Mouse (Mus musculus): ENCODE data around the gene Abhd17c. TPM values are rescaled to one million over a fixed set of nuclear protein-coding genes. Genes with fewer than 3 reads are reported as not detected.

Gene Abhd17c
- polyA plus RNA-seq, 1 experiment from 2014 or later, result 74.1 TPM

DNA sequence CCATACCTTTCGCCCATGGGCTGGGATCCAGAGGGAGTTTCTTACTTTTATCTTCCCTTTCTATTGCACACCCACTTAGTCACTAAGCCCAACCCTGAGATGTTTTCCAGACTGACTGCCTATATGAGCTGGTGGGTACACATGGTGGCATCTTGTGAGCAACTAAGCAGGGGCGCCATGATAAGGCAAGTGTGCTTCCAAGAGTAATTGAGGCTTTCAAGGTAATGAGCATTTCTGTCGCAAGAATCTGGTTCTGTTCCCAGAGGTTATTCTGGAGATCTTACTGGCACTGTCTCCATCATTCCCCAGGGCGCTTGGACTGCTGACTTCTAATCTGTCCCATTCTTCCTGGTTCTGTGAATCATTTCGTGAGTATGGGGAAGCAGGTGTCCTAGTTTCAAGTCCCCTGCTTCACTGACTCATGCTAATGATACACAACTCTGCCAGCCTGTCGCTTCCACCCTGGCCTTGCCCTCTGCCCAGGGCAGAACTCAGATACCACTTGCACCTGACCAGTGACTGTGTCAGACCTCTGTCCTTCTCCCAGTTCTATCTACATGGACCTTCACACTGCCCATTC is 34.1 kb downstream of the Abhd17c start:
- ATAC-seq (ENCODE audit: insufficient number of reproducible peaks, insufficient read depth, low FRiP score, low TSS enrichment, low read depth), result no peak
- peaks cover 32% of the 10 kb centered on the region for H3K4me1 ChIP-seq (replicated peaks)
- 89% methylated on average over 6 of the region's 6 CpGs for WGBS

DNA sequence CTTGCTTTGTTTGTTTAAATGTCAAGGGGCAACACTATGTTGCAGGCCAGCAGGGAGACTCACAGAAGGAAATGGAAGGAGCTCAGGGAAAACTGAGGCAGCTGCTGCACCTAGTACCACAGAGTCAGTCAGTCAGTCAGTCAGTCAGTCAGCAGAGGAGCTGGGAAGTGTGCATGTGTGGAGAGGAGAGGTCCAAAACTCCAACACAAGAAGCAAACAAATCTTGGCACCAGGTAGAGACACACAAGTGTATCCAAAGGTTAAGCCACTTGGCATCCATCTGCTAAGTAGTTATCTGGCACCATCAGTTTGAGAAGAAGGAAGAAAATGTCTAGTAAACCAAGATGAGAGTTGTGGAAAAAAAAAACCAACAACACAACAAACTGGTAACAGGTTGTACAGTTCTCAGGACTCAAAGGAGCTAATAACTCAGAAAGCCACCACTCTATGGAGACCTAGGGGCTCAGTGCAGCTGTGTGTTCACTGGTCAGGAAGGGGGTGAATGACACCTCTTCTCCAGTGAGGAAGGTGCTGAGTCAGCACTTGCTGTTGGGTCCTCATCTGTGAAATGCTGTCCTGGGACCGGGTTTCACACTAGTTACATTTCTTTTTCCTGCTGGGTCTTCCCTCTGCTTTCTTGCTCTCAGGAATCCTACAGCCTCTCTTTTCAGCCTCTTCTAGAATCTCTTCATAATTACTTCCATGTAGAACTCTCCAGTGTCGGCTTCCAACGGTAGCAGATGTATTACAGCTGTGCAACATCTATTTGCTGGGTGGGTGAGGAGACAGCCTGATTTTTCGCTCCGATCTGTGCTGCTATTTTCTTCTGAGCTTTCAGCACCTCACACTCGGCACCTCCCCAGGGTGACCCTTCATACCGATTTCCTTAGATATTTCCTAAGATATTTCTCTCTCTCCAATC is 34.8 kb downstream of the Abhd17c start:
- 66% methylated on average over 7 of the region's 7 CpGs for whole genome bisulfite sequencing
- ATAC-seq (ENCODE audit: insufficient number of reproducible peaks, insufficient read depth, low FRiP score, low TSS enrichment, low read depth), result no peak
- no peak overlapping the region for H3K27ac ChIP-seq

More for the DNA sequence above, 34.1 kb downstream of the Abhd17c start:
- Histone ChIP-seq H3K9me3 (no peaks in the 10 kb centered on the region), H3K9ac (replicated peaks) (no peak overlapping the region), H3K4me3 (replicated peaks) (no peak overlapping the region), H3K27ac (no peak overlapping the region), H3K36me3 (peaks cover 16% of the 10 kb centered on the region), H3K4me2 (no peak overlapping the region), H3K27me3 (no peaks in the 10 kb centered on the region)

GRCm38 (mm10) chr7:84115385-84115784 is 36.3 kb downstream of the Abhd17c start:
- Histone ChIP-seq H3K9ac (replicated peaks) (no peak overlapping the region), H3K4me1 (replicated peaks) (peaks cover 23% of the 10 kb centered on the region), H3K27ac (no peak overlapping the region), H3K4me2 (no peak overlapping the region), H3K36me3 (peaks cover 25% of the 10 kb centered on the region), H3K4me3 (replicated peaks) (no peak overlapping the region), H3K27me3 (no peaks in the 10 kb centered on the region), H3K9me3 (no peaks in the 10 kb centered on the region)
- no peak for ATAC-seq (ENCODE audit: insufficient number of reproducible peaks, insufficient read depth, low FRiP score, low TSS enrichment, low read depth)
- WGBS, result 66% methylated on average over 2 of the region's 2 CpGs

More for the DNA sequence above, 34.8 kb downstream of the Abhd17c start:
- peaks cover 18% of the 10 kb centered on the region for H3K36me3 ChIP-seq
- no peak overlapping the region for H3K9ac ChIP-seq (replicated peaks)
- H3K4me2 ChIP-seq, result no peak overlapping the region
- H3K27me3 ChIP-seq, result no peaks in the 10 kb centered on the region
- no peaks in the 10 kb centered on the region for H3K9me3 ChIP-seq
- H3K4me3 ChIP-seq (replicated peaks), result no peak overlapping the region
- H3K4me1 ChIP-seq (replicated peaks), result peaks cover 32% of the 10 kb centered on the region

DNA sequence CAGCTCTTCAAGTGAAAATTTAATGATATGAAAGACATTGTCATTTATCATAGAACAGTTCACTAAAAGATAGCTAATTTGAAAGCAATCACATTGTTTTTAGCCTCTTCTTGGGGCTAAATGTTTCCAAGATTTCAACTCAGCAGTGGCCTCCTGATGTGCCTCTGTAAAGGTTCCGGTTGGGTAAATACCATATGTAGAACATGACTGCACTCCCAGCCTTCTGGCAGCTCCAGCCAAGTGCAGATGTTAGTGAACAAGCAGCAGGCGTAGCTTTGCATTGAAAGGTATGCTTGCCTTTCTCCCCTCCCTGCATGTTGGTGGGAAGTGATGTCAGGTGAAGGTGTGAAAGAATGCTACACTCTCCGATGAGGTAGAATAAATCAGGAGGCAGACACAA is 36.9 kb downstream of the Abhd17c start:
- H3K4me1 ChIP-seq (replicated peaks), result peaks cover 17% of the 10 kb centered on the region
- no peak overlapping the region for H3K27ac ChIP-seq
- 67% methylated on average over 3 of the region's 3 CpGs for WGBS
- H3K4me2 ChIP-seq, result no peak overlapping the region
- no peak overlapping the region for H3K9ac ChIP-seq (replicated peaks)
- peaks cover 29% of the 10 kb centered on the region for H3K36me3 ChIP-seq
- H3K9me3 ChIP-seq, result no peaks in the 10 kb centered on the region
- H3K4me3 ChIP-seq (replicated peaks), result no peak overlapping the region
- H3K27me3 ChIP-seq, result no peaks in the 10 kb centered on the region
- no peak for ATAC-seq (ENCODE audit: insufficient number of reproducible peaks, insufficient read depth, low FRiP score, low TSS enrichment, low read depth)

GRCm38 (mm10) chr7:84113035-84113390 is 38.7 kb downstream of the Abhd17c start:
- no peak for ATAC-seq (ENCODE audit: insufficient number of reproducible peaks, insufficient read depth, low FRiP score, low TSS enrichment, low read depth)
- peaks cover 39% of the 10 kb centered on the region for H3K36me3 ChIP-seq

GRCm38 (mm10) chr7:84112351-84113034 is 39.2 kb downstream of the Abhd17c start:
- Histone ChIP-seq H3K36me3 (peaks cover 39% of the 10 kb centered on the region), H3K9ac (replicated peaks) (no peak overlapping the region), H3K27me3 (no peaks in the 10 kb centered on the region), H3K4me3 (replicated peaks) (no peak overlapping the region), H3K9me3 (no peaks in the 10 kb centered on the region), H3K4me2 (no peak overlapping the region), H3K4me1 (replicated peaks) (peaks cover 6% of the 10 kb centered on the region; the same call in 1 of the 2 replicates), H3K27ac (no peak overlapping the region)
- WGBS, result 83% methylated on average over 6 of the region's 6 CpGs
- no peak for ATAC-seq (ENCODE audit: insufficient number of reproducible peaks, insufficient read depth, low FRiP score, low TSS enrichment, low read depth)

More at GRCm38 (mm10) chr7:84113035-84113390, 38.7 kb downstream of the Abhd17c start:
- H3K4me3 ChIP-seq (replicated peaks), result no peak overlapping the region
- H3K27ac ChIP-seq, result no peak overlapping the region
- 88% methylated on average over 8 of the region's 8 CpGs for WGBS
- peaks cover 8% of the 10 kb centered on the region; the same call in 1 of the 2 replicates for H3K4me1 ChIP-seq (replicated peaks)
- no peaks in the 10 kb centered on the region for H3K9me3 ChIP-seq
- H3K9ac ChIP-seq (replicated peaks), result no peak overlapping the region
- no peak overlapping the region for H3K4me2 ChIP-seq
- no peaks in the 10 kb centered on the region for H3K27me3 ChIP-seq

DNA sequence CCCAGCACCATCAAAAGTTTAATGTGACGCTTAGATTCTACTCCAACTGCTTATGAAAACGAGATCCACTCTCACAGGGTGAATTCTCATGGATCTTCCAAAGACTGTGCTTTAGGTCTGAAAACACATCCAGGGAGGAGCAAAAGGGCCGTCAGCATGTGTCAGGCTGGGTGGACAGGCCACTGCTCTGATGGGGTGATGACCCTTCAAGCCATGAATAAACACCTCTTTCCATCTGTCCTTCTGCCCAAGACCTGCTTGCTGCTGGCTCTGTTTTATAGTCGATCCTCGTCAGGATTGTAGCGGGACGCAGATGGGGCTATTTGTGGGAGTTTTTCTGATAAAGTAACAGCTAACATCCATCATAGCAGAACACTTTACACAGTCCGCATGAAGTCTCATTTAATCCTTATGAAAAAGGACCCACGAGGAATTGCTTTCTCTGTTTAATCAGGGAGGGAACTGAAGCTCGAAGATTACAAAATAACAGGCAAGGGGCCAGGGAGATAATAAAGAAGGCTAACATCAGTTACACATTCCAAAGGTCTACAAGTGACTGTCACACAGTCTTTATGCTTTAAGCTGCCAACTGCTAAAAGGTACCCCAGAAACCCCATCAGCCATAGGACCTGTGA is 39.9 kb downstream of the Abhd17c start:
- 74% methylated on average over 10 of the region's 10 CpGs for WGBS
- no peaks in the 10 kb centered on the region for H3K4me1 ChIP-seq (replicated peaks)
- no peak overlapping the region for H3K27ac ChIP-seq
- ATAC-seq (ENCODE audit: insufficient number of reproducible peaks, insufficient read depth, low FRiP score, low TSS enrichment, low read depth), result no peak
- H3K9ac ChIP-seq (replicated peaks), result no peak overlapping the region
- no peaks in the 10 kb centered on the region for H3K9me3 ChIP-seq
- H3K4me3 ChIP-seq (replicated peaks), result no peak overlapping the region
- H3K4me2 ChIP-seq, result no peak overlapping the region
- no peaks in the 10 kb centered on the region for H3K27me3 ChIP-seq
- H3K36me3 ChIP-seq, result peaks cover 43% of the 10 kb centered on the region

DNA sequence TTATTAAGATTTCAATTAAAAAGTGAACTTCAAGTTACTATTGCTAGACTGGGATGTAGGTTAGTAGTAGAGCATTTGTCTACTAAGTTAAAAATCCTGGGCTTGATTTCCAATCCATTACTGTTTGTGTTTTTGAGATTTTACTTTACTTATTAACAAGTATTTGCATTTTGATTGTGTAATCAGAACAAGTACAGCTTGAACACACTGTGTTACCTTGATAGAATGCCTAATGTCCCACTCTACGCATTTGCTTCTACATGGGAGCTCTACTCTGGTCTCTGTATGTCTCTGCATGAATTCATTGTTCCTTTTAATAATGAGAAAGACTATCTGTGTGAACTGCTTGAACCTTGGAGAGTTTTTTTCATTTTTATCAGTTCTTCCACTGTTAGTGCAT is 44.8 kb downstream of the Abhd17c start:
- no peaks in the 10 kb centered on the region for H3K9me3 ChIP-seq
- no peak overlapping the region for H3K9ac ChIP-seq (replicated peaks)
- H3K36me3 ChIP-seq, result peaks cover 25% of the 10 kb centered on the region; the same call in 1 of the 2 replicates
- no peaks in the 10 kb centered on the region for H3K27me3 ChIP-seq
- H3K27ac ChIP-seq, result no peak overlapping the region
- H3K4me1 ChIP-seq (replicated peaks), result no peaks in the 10 kb centered on the region
- 93% methylated on average over 1 of the region's 1 CpGs for WGBS
- no peak overlapping the region for H3K4me2 ChIP-seq
- no peak overlapping the region for H3K4me3 ChIP-seq (replicated peaks)
- ATAC-seq (ENCODE audit: insufficient number of reproducible peaks, insufficient read depth, low FRiP score, low TSS enrichment, low read depth), result no peak

DNA sequence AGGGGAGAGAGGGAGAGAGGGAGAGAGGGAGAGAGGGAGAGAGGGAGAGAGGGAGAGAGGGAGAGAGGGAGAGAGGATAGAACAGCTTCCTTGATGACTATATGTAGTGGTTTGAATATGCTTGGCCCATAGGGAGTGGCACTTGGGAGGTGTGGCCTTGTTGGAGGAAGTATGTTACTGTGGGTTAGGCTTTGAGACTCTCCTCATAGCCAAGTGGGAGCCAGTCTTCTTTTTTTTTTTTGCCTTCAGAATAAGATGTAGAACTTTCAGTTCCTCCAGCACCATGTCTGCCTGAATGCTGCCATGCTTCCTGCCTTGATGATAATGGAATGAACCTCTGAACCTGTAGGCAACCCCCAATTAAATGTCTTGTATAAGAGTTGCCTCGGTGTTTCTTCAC is 49.1 kb downstream of the Abhd17c start:
- Histone ChIP-seq H3K27ac (no peak overlapping the region), H3K4me2 (no peak overlapping the region), H3K27me3 (no peaks in the 10 kb centered on the region), H3K4me1 (replicated peaks) (no peaks in the 10 kb centered on the region), H3K9me3 (no peaks in the 10 kb centered on the region), H3K9ac (replicated peaks) (no peak overlapping the region), H3K4me3 (replicated peaks) (no peak overlapping the region), H3K36me3 (0 out of 2 replicates have a peak, but pooled peaks cover 4% of the 10 kb centered on the region)
- WGBS, result 93% methylated on average over 1 of the region's 1 CpGs
- ATAC-seq (ENCODE audit: insufficient number of reproducible peaks, insufficient read depth, low FRiP score, low TSS enrichment, low read depth), result no peak

- Histone ChIP-seq H3K9ac (replicated peaks) (no peak overlapping the region), H3K4me2 (no peak overlapping the region), H3K27ac (no peak overlapping the region), H3K36me3 (no peaks in the 10 kb centered on the region), H3K9me3 (no peaks in the 10 kb centered on the region), H3K27me3 (no peaks in the 10 kb centered on the region), H3K4me1 (replicated peaks) (no peaks in the 10 kb centered on the region), H3K4me3 (replicated peaks) (no peak overlapping the region)
- no peak for ATAC-seq (ENCODE audit: insufficient number of reproducible peaks, insufficient read depth, low FRiP score, low TSS enrichment, low read depth)
- WGBS, result 81% methylated on average over 3 of the region's 3 CpGs
These were observed 51.0 kb downstream of the Abhd17c start for GRCm38 (mm10) chr7:84100672-84101071.

DNA sequence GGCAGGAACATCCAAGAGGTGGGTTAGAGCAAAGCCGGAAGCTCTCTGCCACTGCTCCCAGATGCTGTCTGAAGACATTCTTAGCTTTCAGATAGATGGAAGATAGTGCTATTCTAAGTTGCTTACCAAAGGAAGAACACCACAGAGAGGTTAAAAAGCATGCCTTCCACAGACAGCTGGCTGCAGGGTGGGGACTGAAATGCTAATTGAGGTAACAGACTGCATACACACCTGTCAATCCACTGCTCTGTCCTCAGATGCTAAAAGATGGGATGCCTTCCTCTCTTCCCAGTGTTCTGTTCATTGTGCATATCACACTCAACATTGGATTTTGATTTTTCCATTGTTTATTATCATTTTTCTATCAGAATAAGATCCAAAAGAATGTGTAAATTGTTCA is 53.6 kb downstream of the Abhd17c start:
- no peaks in the 10 kb centered on the region for H3K9me3 ChIP-seq
- no peak for ATAC-seq (ENCODE audit: insufficient number of reproducible peaks, insufficient read depth, low FRiP score, low TSS enrichment, low read depth)
- no peak overlapping the region for H3K4me2 ChIP-seq
- no peak overlapping the region for H3K9ac ChIP-seq (replicated peaks)
- no peak overlapping the region for H3K27ac ChIP-seq
- H3K27me3 ChIP-seq, result no peaks in the 10 kb centered on the region
- WGBS, result 85% methylated on average over 1 of the region's 1 CpGs
- no peaks in the 10 kb centered on the region for H3K36me3 ChIP-seq
- no peak overlapping the region for H3K4me3 ChIP-seq (replicated peaks)
- H3K4me1 ChIP-seq (replicated peaks), result no peaks in the 10 kb centered on the region

All from limb, embryonic 12.5 days (tissue).